Mouse (Mus musculus) embryonic stem cell, embryonic (primary cell): ENCODE measurements around the gene Slc25a42.

Source experiments
- CTCF ChIA-PET, 4 experiments: fragments of 300-600 bp in 2 of 4; fragments of 350-600 bp in 2 of 4; sonication (Branson Sonifier 250); formaldehyde crosslinking; loops; one replicate each; lab custom pipeline; 2022; ENCODE audit warnings: inconsistent platforms in 2 of 4; lab: Charles Lee
- POLR2A ChIA-PET, 4 experiments: fragments of 300-600 bp in 2 of 4; fragments of 350-600 bp in 2 of 4; sonication (Branson Sonifier 250); formaldehyde crosslinking; loops; one replicate each; lab custom pipeline; 2022; ENCODE audit warnings: antibody characterized with exemption in 4 of 4, inconsistent platforms in 1 of 4; lab: Charles Lee

Slc25a42 gene

DNA sequence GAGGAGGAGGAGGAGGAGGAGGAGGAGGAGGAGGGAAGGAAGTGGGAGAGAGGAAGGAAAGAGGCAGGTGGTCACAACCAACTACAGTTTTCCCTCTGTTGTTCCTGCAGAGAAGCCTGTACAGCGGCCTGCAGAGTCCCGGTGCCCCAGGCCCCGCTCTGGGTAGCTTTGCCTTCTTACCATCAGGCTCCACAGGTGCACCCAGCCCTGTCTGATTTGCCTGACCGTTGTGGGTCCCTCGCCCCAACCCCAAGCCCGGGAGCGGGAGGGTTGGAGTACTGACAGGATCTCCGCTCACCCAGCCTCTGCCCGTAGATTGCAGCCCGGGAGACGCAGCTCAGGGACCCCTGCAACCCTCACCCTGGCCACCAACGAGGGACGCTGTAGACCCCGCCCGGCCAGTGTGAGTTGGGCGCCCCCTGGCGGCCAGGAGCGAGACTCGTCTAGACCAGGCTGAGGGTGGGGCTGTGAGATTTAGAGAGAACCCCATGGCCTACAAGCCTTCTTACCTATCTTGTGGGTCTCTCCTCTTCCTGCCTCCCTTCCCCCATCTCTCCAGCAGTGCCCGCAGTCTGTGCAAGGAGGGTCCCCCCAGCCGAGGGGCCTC lies 45.5 kb downstream of the Slc25a42 start:
- CTCF ChIA-PET = interaction anchor here (0.5 to 2.2 kb wide), 34 partner anchors 8 to 955 kb away, joined by 3 to 20 read pairs (median 3); partner anchors contain the start of genes Gm20422 (in 1 of the 4), Hapln4 (in 1 of the 4), Homer3 (in 1 of the 4) and Slc25a42 (in 1 of the 4)
- POLR2A ChIA-PET = interaction anchor here in 3 of 4 experiments (0.5 to 1.8 kb wide), 16 partner anchors 8 to 417 kb away, joined by 3 to 8 read pairs (median 5); partner anchors contain the start of genes Mef2b (in 1 of the 3) and Zfp963 (in 1 of the 3)

DNA sequence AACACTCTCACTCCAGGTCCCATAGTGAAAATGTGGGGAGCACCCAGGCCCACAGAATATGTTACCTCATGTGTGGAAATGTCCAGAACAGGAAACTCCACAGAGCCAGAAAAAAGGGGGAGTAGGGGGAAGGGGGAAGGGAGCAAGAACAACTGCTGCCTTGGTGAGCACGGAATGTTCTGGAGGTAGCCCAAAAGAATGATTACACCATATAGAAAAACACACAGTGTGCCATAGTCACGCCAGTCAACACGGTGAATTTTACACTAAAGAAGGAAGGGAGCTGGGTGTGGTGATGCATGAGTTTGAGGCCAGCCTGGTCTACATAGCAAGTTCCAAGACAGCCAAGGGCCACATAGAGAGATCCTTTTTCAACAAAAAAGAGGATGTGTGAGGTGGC lies 48.8 kb downstream of the Slc25a42 start:
- CTCF ChIA-PET = no interaction called here
- POLR2A ChIA-PET = interaction anchor here in 2 of 4 experiments (0.6 to 1.5 kb wide), 6 partner anchors 11 to 106 kb away, joined by 3 to 8 read pairs (median 4); partner anchors contain the start of gene Slc25a42 (in 1 of the 2)

DNA sequence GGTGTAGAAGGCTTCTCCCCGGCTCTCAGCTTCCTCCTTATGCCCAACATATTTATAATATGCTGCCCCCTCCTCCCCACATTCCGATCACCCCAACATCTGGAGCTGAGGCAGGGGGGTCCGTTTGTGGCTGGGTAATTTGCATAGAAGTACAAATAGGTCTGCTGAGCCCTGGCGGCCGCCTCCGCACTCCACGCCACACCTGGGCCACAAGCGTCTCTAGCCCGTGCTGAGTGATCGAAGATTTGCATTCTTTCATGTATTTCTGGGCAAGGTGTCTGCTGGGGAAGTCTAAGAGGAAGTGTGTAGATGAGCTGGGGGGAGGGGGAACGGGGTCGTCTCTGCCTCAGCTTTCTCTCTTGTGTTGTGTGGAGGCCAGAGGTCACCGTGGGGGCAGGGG lies 52.1 kb downstream of the Slc25a42 start:
- POLR2A ChIA-PET = interaction anchor here (0.6 to 4.3 kb wide), 33 partner anchors 8 to 379 kb away, joined by 3 to 64 read pairs (median 5); partner anchors contain the start of genes Tmem161a (in 3 of the 4), Borcs8 (in 2 of the 4), Mef2b (in 2 of the 4) and Ncan (in 2 of the 4)

DNA sequence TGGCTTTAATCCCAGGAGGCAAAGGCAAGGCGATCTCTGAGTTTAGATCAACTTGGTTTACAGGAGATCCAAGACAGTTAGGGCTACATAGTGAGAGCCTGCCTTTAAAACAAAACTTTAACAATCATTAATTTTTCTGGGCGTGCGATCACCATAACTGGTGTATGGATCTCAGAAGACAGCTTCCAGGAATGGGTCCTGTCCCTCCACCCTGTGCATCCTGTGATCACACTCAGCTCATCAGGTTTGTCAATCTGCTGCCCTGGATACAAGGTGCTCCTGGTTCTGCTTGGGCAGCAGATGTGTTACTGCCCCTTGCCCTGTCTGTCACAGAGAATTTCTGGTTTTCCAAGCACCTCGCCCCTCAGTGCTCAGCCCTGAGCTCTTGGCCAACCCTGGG lies 52.9 kb downstream of the Slc25a42 start:
- POLR2A ChIA-PET = interaction anchor here (0.6 to 4.3 kb wide), 53 partner anchors 7 to 539 kb away, joined by 3 to 64 read pairs (median 5); partner anchors contain the start of genes Slc25a42 (in 3 of the 4), Tmem161a (in 3 of the 4), Borcs8 (in 2 of the 4) and Mef2b (in 2 of the 4)

More for the DNA sequence above, 52.1 kb downstream of the Slc25a42 start:
- CTCF ChIA-PET = interaction anchor here in 2 of 4 experiments (0.6 to 0.7 kb wide), 2 partner anchors 12 to 19 kb away, joined by 3 to 4 read pairs; partner anchors contain the start of gene Tmem161a (in 1 of the 2)

DNA sequence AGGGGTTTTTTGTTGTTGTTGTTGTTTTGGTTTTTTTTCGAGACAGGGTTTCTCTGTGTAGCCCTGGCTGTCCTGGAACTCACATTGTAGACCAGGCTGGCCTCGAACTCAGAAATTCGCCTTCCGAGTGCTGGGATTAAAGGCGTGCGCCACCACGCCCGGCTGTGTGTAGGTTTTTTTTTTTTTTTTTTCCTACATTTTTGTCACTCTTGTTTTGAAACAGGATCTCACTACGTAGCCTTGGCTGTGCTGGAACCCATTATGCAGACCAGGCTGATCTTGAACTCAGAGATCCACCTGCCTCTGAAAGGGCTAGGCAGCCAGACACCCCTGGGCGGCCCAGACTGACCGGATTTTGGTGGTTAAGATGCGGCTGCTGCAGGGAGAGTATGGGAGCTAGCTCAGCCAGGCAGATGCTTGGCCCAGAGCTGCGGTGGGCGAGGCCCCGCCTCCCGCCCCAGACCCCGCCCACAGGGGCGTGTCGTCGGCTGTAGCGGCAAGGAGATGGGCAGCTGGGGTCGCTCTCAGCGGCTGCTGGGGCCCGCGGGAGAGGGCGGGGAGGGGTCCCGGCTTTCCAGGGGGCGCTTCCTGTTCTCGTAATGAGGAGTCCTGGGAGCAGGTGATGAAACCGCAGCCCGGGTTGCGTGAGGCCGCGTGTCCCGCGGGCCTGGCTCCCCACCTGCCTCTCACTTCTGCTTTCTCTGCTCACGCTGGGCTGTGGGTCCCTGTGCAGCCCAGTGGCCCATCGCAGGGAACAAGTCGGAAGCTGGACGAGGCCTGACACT lies 53.8 kb downstream of the Slc25a42 start:
- ChIA-PET CTCF (interaction anchor here (0.5 to 1.8 kb wide), 10 partner anchors 8 to 1507 kb away, joined by 3 to 7 read pairs (median 4); partner anchors contain the start of gene Tmem161a (in 1 of the 4)), POLR2A (interaction anchor here in 3 of 4 experiments (0.6 to 4.3 kb wide), 62 partner anchors 8 to 1914 kb away, joined by 3 to 64 read pairs (median 5); partner anchors contain the start of genes Nr2c2ap (in 3 of the 3), Slc25a42 (in 3 of the 3), Tmem161a (in 3 of the 3) and Borcs8 (in 2 of the 3))

More for the DNA sequence above, 52.9 kb downstream of the Slc25a42 start:
- CTCF ChIA-PET = interaction anchor here in 2 of 4 experiments (0.6 to 1.8 kb wide), 4 partner anchors 7 to 19 kb away, joined by 3 to 7 read pairs (median 5); partner anchors contain the start of gene Tmem161a (in 1 of the 2)

DNA sequence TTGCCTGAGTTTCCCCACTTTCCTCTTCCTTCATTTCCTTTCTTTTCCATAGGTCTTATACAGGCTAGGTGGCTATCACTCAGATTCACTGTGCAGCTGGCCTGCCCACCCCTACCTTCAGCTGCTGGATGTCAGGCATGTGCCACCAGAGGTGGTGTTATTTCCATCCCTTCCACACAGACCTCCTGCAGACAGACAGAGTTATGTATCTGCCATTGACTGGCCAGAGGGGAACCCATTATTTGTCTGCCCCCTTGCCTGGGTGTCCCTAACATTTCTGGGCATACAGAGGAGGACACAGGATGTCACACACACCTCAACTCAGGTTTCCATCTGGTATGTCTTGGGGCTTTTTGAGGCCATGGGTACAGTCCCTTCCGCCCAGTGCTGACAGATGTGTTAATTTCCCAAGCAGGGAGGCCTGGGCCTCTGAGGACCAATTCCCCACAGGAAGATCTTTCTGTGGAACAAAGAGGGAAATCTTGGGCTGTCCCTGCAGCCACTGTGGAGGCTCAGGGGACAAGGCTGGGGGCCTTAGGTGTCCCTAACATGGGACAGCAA lies 54.8 kb downstream of the Slc25a42 start:
- CTCF ChIA-PET = interaction anchor here in 1 of 4 experiments (1.1 kb wide), 1 partner anchor 9 kb away, joined by 3 read pairs; no protein-coding TSS in a partner anchor
- POLR2A ChIA-PET = interaction anchor here in 2 of 4 experiments (0.7 to 2.2 kb wide), 4 partner anchors 9 to 74 kb away, joined by 3 to 5 read pairs (median 3); partner anchors contain the start of genes Hapln4 (in 1 of the 2) and Tmem161a (in 1 of the 2)

DNA sequence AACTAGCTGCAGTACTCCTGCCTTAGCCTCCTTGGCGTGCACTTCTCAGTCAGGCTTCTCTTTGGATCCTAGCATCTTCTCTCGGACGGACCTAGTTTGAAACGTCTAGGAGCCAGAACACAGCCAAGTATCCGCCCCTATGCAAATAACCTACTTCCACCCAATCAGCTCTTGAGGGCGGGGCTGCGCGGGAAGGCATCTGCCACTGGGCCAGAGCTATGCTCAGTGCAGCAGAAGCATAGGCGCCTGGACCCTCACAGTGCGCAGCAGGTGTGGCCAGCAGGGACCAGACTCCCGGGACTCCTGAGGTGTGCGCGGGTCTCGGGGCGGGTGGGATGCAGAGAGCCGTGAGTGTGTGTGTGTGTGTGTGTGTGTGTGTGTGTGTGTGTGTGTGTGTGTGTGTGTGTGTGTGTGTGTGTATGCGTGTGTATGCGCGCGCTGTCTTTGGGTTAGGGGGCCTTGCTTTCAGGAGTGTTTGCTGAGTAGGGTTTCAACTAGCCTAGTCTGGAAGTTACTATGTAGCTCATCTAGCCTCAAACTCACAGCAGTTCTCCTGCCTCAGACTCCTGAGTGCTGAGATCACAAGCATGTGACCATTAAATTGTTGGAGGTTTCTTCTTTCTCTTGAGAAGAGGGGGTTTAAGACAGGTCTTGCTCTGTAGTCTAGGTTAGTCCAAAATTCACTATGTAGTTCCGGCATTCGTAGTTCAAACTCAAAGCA lies 59.4 kb downstream of the Slc25a42 start:
- CTCF ChIA-PET = interaction anchor here in 3 of 4 experiments (0.5 to 1.5 kb wide), 10 partner anchors 14 to 151 kb away, joined by 3 to 6 read pairs (median 4); partner anchors contain the start of gene Tm6sf2 (in 1 of the 3)
- POLR2A ChIA-PET = interaction anchor here in 3 of 4 experiments (0.5 to 5.8 kb wide), 80 partner anchors 7 to 744 kb away, joined by 3 to 57 read pairs (median 4); partner anchors contain the start of genes Nr2c2ap (in 3 of the 3), Tmem161a (in 3 of the 3), Borcs8 (in 2 of the 3) and Mau2 (in 2 of the 3)

DNA sequence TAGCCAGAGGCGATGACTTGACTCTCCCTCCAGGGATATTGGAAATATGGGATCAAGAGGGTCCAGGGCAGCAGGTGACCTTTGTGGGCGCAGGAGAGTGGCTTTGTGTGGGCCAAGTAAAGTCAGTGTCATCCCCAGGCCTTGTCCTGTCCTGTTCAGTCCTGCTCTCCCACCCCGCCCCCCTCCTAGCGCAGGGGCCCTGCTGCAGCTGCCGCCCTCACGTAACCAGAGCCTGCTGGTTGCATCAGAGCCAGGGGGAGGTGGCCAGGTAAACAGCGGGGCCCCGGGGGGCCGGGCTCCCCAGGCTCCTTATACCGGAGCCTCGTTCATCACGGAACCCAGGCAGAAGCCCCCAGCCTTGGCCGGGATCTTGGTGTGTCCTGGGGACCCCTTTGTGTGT lies 61.9 kb downstream of the Slc25a42 start:
- ChIA-PET POLR2A (interaction anchor here (0.6 to 8.2 kb wide), 20 partner anchors 10 to 1369 kb away, joined by 3 to 64 read pairs (median 5); partner anchors contain the start of genes Borcs8 (in 2 of the 4), Mef2b (in 2 of the 4), Nr2c2ap (in 2 of the 4) and Rfxank (in 2 of the 4)), CTCF (interaction anchor here in 1 of 4 experiments (0.6 kb wide), 1 partner anchor 147 kb away, joined by 3 read pairs; no protein-coding TSS in a partner anchor)

DNA sequence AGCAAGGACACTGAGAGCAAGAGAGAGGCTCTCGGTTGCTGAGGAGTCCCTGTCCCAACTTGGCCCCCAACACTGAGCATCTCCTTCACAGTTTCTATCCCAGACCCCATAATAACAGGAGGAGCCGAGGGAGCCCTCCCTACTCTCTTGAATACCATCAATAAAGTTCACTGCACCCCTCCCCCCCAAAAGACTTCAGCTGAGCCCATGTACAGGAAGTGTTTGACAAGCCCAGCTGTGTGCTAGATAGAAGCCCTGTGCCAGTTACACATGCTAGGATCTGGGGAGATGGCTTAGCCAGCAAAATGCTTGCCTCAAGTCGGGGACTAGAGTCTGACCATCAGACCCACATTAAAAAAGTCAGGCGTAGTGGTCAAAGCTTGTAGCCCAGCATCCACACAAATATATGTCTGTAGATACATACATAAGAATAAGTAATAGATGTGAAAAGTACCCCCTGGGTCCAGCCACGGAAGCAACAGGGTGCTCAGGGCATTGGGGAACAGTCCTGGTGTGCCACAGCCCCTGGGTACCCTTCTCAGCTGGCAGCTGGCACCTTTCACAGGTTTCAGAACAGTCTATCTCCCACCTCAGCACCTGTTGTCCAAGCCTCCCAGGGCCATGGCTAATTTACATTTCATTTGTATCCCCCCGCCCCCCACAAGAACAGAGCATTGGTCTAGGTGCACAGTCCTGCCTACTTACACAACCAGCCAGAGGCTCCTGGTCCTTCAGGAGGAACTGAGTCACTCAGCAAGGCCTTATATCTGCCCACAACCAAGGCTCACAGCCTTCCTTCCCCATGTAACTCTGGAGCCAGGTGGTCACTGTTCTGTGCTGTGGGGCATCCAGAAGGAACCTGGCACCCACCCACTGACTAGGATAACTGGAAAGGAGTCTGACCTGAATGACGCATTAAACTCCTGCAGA lies 64.2 kb downstream of the Slc25a42 start:
- POLR2A ChIA-PET = interaction anchor here in 3 of 4 experiments (0.8 to 8.2 kb wide), 10 partner anchors 8 to 37 kb away, joined by 3 to 64 read pairs (median 6); partner anchors contain the start of genes Rfxank (in 2 of the 3), Borcs8 (in 1 of the 3), Mef2b (in 1 of the 3) and Nr2c2ap (in 1 of the 3)
- CTCF ChIA-PET = interaction anchor here in 2 of 4 experiments (0.6 to 1.4 kb wide), 4 partner anchors 18 to 499 kb away, joined by 3 to 4 read pairs (median 3); partner anchors contain the start of gene Slc25a42 (in 1 of the 2)

DNA sequence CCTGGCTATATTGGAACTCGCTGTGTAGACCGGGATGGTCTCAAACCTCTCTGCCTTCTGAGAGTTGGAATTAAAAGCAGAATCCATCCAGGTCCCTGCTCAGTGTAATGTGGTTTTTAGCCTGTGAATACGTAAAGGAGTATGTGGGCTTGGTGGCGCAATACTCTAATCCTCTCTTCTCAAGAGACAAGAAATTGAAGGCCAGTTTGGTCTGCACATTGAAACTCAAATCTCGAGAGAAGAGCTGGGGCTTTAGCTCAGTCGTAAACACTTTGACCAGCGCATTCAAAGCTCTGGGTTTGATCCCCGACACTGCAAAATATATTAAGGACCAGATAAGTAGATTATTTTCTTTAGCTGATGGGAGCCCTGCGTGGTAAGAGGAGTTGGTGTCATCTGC lies 72.1 kb downstream of the Slc25a42 start:
- CTCF ChIA-PET = interaction anchor here in 1 of 4 experiments (0.9 to 1.1 kb wide), 2 partner anchors 22 to 32 kb away, joined by 3 to 5 read pairs; partner anchors contain the start of gene Tmem161a
- POLR2A ChIA-PET = interaction anchor here (0.7 to 5.5 kb wide), 23 partner anchors 8 to 387 kb away, joined by 3 to 40 read pairs (median 5); partner anchors contain the start of genes Fkbp8 (in 1 of the 4), Mau2 (in 1 of the 4), Ncan (in 1 of the 4) and Nr2c2ap (in 1 of the 4)

DNA sequence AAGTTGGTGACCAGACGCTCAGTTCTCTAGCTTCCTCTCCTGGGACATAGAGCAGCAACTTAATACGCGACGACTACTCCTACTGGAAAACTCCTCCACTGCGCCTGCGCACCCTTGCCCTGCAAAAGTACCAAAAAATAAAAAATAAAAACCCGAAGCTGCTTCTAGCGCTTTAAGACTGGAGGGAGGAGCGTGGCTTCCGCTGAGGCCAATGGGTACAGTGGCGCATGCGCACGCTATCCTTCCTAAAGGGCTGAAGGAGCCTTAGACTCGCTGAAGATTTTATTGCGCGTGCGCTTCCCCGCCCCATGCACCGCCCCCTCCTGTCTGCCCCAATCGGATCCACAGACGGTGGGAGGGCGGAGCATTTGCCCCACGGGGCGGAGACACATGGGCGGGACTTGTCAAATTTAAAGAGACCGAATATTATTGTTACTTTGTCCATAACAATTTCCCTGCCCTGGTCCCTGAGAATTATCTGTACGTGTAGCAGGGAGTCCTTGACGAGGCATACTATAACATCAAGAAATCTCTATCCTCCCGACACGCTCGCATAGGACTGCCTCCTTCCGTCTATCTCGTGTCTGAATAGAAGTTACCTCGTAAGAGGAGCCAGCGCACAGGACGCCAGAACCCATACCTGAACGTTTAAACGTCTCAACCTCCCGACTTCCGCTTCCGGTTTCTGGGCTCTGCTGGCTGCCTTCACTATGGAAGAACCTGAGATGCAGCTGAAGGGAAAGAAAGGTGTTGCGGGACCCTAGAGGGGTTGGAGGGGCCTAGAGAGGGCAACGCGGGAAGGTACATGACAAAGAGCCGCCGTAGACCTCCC lies 72.9 kb downstream of the Slc25a42 start, which contains the start of the genes Rfxank, Borcs8 and Mef2b:
TSS of gene Rfxank (minus strand) at position 129 of the 832 bp plus-strand sequence.
TSS of gene Borcs8 (plus strand) at position 474 of the 832 bp plus-strand sequence.
TSS of gene Mef2b (plus strand) at position 686 of the 832 bp plus-strand sequence.
- CTCF ChIA-PET = interaction anchor here in 1 of 4 experiments (0.7 to 1.1 kb wide), 3 partner anchors 10 to 21 kb away, joined by 3 to 5 read pairs (median 3); no protein-coding TSS in a partner anchor
- POLR2A ChIA-PET = interaction anchor here (0.5 to 5.5 kb wide), 35 partner anchors 8 to 485 kb away, joined by 3 to 40 read pairs (median 4); partner anchors contain the start of genes Slc25a42 (in 2 of the 4), Fkbp8 (in 1 of the 4), Gatad2a (in 1 of the 4) and Mau2 (in 1 of the 4)

DNA sequence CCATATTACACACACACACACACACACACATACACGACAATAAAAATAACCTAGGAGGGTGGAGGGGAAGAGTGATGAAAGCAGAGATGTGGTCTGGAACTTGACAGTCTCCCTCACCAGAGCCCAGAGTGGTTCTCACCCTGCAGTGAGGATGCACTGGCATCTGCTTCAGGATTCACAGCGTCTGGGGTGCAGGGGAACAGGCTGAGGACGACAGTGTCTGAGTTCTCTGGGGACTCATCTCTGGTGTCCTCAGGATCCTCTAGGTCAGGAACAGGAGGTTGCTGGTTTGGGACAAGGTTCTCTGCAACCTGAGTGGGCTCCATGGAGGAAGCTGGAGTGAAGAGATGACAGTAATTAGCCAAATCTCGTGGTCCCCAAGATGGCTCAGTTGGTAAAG lies 74.2 kb downstream of the Slc25a42 start:
- POLR2A ChIA-PET = interaction anchor here in 3 of 4 experiments (0.6 to 5.4 kb wide), 10 partner anchors 8 to 480 kb away, joined by 3 to 30 read pairs (median 13); partner anchors contain the start of genes Nr2c2ap (in 1 of the 3) and Tmem161a (in 1 of the 3)

DNA sequence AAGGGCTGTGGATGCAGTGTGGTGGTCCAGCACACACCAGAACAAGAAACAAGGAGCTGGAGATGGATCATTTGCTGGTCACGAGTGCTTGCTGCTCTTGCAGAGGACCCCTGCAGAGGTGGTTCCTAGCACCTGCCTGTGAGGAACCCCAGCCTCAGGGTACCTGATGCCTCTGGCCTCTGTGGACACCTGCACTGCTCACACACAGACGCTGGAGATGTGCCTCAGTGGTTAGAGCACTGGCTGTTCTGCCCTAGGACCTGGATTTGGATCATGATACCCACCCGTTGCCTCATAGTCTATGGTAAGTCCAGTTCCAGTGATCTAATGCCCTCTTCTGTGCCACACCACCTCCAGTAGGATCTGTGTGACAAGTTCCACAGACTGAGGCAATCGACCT lies 75.5 kb downstream of the Slc25a42 start:
- CTCF ChIA-PET = no interaction called here
- POLR2A ChIA-PET = interaction anchor here in 3 of 4 experiments (0.6 to 2.1 kb wide), 10 partner anchors 8 to 76 kb away, joined by 3 to 12 read pairs (median 4); partner anchors contain the start of genes Ncan (in 1 of the 3) and Slc25a42 (in 1 of the 3)

More for the DNA sequence above, 74.2 kb downstream of the Slc25a42 start:
- CTCF ChIA-PET = no interaction called here
